Mouse (Mus musculus): Measurements from ENCODE around the gene Ubd. TPM values are rescaled to one million over a fixed set of nuclear protein-coding genes. Genes with fewer than 3 reads are reported as not detected.

Ubd gene
- 0.22 TPM in 1 of 2 replicates, not detected in the other for polyA plus RNA-seq (2014; fragmentation: Nextera tagmentation; extraction: Ambion mirVana)

DNA sequence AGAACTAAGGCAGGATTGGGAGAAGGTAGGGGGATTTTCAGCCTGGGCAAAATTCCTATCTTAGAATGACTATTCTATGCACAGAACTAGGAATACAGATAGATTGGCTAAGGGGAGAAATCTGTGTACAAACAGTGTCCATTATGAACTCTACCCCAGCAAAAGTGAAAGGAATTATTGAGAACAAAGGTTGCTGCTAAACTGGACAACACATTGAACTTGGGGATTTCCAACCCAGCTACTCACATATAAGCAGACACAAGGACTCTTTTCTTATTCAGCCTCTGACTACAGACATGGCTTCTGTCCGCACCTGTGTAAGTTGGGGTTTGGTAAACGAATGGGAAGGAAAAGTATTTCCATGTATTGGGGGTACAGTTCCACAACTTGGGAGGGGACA is at the start of gene Ubd:
TSS of gene Ubd (plus strand) at position 237 of the 400 bp plus-strand sequence.
- no peak within 1 kb of the TSS for H3K27ac ChIP-seq (replicated peaks; ENCODE audit: low read depth, low read length)
- no peak within 1 kb of the TSS for H3K4me3 ChIP-seq (ENCODE audit: low read depth, low read length)
- WGBS: 86% methylated on average over 2 of the region's 2 CpGs
- no peak for DNase-seq (ENCODE audit: low spot score)
- no peaks in the 10 kb centered on the region for H3K36me3 ChIP-seq (ENCODE audit: control insufficient read depth, insufficient read depth, low read length)
- H3K27me3 ChIP-seq (replicated peaks; ENCODE audit: control insufficient read depth, insufficient read depth, low read length): peaks cover 30% of the 10 kb centered on the region
- ATAC-seq (ENCODE audit: low read depth): no peak
- no peaks in the 10 kb centered on the region for H3K9me3 ChIP-seq (ENCODE audit: control insufficient read depth, low read length)
- no peak within 1 kb of the TSS for H3K9ac ChIP-seq (ENCODE audit: low read depth, low read length)
- no peaks in the 10 kb centered on the region for H3K4me1 ChIP-seq (ENCODE audit: control insufficient read depth, insufficient read depth, low read length)
- no peak within 1 kb of the TSS for H3K4me2 ChIP-seq (ENCODE audit: low read depth, low read length)

DNA sequence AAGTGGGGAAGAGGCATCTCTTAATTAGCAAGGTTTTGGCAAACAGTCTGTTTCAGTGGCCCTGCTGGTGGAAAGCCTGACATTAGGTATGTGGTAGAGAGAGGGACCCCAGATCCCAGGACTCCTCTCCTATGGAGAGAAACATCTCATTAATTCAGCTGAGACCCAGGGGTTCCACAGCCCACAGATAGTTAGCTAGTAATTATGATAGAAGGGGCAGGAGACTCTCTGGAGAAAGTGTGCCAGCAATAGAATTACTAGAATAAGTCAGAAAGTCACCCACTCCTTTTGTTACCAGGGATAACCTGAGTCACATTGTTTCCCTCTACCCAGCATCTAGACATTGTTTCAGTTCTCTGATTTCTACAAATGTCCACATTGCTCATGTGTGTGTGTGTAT is 32.3 kb upstream of the Ubd start, which contains the start of gene Olfr93:
TSS of gene Olfr93 (minus strand) at position 101 of the 400 bp plus-strand sequence.
- no peak for ATAC-seq (ENCODE audit: low read depth)
- no peak within 1 kb of the TSS for H3K4me2 ChIP-seq (ENCODE audit: low read depth, low read length)
- H3K27me3 ChIP-seq (replicated peaks; ENCODE audit: control insufficient read depth, insufficient read depth, low read length): no peaks in the 10 kb centered on the region
- no peak for DNase-seq (ENCODE audit: low spot score)
- H3K27ac ChIP-seq (replicated peaks; ENCODE audit: low read depth, low read length): no peak within 1 kb of the TSS
- no peaks in the 10 kb centered on the region for H3K9me3 ChIP-seq (ENCODE audit: control insufficient read depth, low read length)
- H3K4me3 ChIP-seq (ENCODE audit: low read depth, low read length): no peak within 1 kb of the TSS
- no peak within 1 kb of the TSS for H3K9ac ChIP-seq (ENCODE audit: low read depth, low read length)
- H3K36me3 ChIP-seq (ENCODE audit: control insufficient read depth, insufficient read depth, low read length): no peaks in the 10 kb centered on the region
- H3K4me1 ChIP-seq (ENCODE audit: control insufficient read depth, insufficient read depth, low read length): no peaks in the 10 kb centered on the region

DNA sequence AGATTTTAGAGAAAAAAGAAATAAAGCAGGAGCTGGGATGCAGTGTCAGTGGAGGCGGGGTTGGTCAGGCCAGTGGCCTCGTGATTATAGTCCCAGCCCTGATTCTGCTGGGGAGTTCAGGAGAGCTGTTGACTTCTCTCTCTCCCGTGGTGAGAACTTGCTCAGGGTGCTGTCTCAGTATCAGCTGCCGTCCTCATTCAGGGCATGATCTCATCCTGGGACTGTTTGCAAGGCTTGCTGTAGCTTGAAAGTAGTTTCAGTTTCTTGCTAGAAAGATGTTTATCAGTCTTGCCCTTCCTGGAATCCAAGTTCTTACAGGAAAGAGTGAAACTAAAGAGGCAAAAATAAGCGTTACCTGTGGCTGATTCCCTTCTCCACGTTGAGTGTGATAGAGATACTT is 8.2 kb upstream of the Ubd start:
- WGBS: 45% methylated on average over 6 of the region's 6 CpGs

DNA sequence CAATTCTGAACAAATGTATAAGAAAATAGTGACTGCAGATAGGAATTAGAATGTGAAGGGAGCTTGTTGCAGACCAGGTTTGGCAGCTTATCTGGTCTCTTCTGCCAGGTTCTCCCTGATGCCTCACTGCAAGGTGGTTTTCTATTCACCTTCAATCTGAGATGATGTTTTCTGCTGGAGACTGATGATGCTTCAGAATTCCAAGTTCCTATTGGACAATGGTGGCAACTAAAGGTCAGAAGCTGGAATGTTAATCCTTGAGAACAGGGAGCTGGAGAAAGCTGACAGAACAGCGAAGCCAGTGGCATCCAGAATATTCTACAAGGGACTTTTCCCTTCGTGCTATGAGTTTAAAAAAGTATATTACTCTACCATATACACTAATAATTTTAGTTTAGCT is 3.0 kb upstream of the Ubd start:
- 34% methylated on average over 2 of the region's 2 CpGs for WGBS
- no peak overlapping the region for H3K4me2 ChIP-seq (ENCODE audit: low read depth, low read length)
- DNase-seq (ENCODE audit: low spot score) (peak; percentile 4), ATAC-seq (ENCODE audit: low read depth) (no peak)
- H3K27me3 ChIP-seq (replicated peaks; ENCODE audit: control insufficient read depth, insufficient read depth, low read length): peaks cover 6% of the 10 kb centered on the region
- H3K27ac ChIP-seq (replicated peaks; ENCODE audit: low read depth, low read length): no peak overlapping the region
- H3K4me3 ChIP-seq (ENCODE audit: low read depth, low read length): no peak overlapping the region
- H3K4me1 ChIP-seq (ENCODE audit: control insufficient read depth, insufficient read depth, low read length): no peaks in the 10 kb centered on the region
- H3K36me3 ChIP-seq (ENCODE audit: control insufficient read depth, insufficient read depth, low read length): no peaks in the 10 kb centered on the region
- no peak overlapping the region for H3K9ac ChIP-seq (ENCODE audit: low read depth, low read length)
- H3K9me3 ChIP-seq (ENCODE audit: control insufficient read depth, low read length): no peaks in the 10 kb centered on the region

More for the DNA sequence above, 8.2 kb upstream of the Ubd start:
- DNase-seq (ENCODE audit: low spot score) (no peak), ATAC-seq (ENCODE audit: low read depth) (no peak)
- H3K27me3 ChIP-seq (replicated peaks; ENCODE audit: control insufficient read depth, insufficient read depth, low read length): no peaks in the 10 kb centered on the region
- H3K27ac ChIP-seq (replicated peaks; ENCODE audit: low read depth, low read length): no peak overlapping the region
- no peak overlapping the region for H3K4me2 ChIP-seq (ENCODE audit: low read depth, low read length)
- H3K4me3 ChIP-seq (ENCODE audit: low read depth, low read length): no peak overlapping the region
- no peaks in the 10 kb centered on the region for H3K9me3 ChIP-seq (ENCODE audit: control insufficient read depth, low read length)
- H3K36me3 ChIP-seq (ENCODE audit: control insufficient read depth, insufficient read depth, low read length): no peaks in the 10 kb centered on the region
- no peak overlapping the region for H3K9ac ChIP-seq (ENCODE audit: low read depth, low read length)
- no peaks in the 10 kb centered on the region for H3K4me1 ChIP-seq (ENCODE audit: control insufficient read depth, insufficient read depth, low read length)

DNA sequence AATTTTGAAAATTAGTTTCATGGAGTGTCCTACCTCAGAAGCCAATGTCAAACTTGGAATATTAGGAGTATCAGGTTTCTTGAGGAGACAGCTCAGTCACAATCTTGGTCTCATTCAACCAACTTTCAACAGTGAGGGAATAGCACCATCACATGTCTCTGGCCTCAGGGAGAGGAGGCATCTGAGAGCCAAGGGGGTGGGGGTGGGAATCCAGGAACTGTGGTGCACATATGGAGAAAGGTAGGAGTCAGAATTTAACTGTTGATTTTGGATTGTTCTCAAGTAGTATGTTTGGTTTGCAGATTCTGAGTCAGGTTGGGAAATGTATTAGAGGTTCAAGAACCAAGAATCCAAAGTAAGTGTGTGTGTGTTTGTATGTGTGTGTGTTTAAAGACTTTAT is 660 bp upstream of the Ubd start:
- Histone ChIP-seq H3K9me3 (ENCODE audit: control insufficient read depth, low read length) (no peaks in the 10 kb centered on the region), H3K27me3 (replicated peaks; ENCODE audit: control insufficient read depth, insufficient read depth, low read length) (peaks cover 29% of the 10 kb centered on the region), H3K4me1 (ENCODE audit: control insufficient read depth, insufficient read depth, low read length) (no peaks in the 10 kb centered on the region), H3K36me3 (ENCODE audit: control insufficient read depth, insufficient read depth, low read length) (no peaks in the 10 kb centered on the region), H3K4me2 (ENCODE audit: low read depth, low read length) (no peak overlapping the region), H3K27ac (replicated peaks; ENCODE audit: low read depth, low read length) (no peak overlapping the region), H3K4me3 (ENCODE audit: low read depth, low read length) (no peak overlapping the region), H3K9ac (ENCODE audit: low read depth, low read length) (no peak overlapping the region)
- ATAC-seq (ENCODE audit: low read depth): no peak
- DNase-seq (ENCODE audit: low spot score): no peak

DNA sequence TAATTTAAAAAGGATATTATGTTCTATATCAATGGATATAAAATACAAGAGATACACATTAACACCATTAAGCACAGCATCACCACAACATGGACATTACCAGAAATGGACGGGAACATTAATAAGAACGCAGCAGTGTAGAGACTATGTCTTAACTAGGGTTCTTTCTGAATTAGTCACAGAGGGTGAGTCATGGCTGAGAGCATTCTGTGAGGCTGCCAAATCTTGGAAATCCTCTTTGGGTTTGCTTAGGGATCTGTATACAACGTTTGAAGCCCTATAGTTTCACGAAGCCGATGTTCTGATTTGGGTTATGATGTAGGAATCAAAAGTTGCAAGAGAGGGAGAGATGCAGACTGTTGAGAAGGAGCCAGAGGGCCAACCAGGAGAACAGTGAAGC is 1.1 kb downstream of the Ubd start:
- Histone ChIP-seq H3K27ac (replicated peaks; ENCODE audit: low read depth, low read length) (no peak overlapping the region), H3K36me3 (ENCODE audit: control insufficient read depth, insufficient read depth, low read length) (no peaks in the 10 kb centered on the region), H3K9me3 (ENCODE audit: control insufficient read depth, low read length) (no peaks in the 10 kb centered on the region), H3K4me1 (ENCODE audit: control insufficient read depth, insufficient read depth, low read length) (no peaks in the 10 kb centered on the region), H3K9ac (ENCODE audit: low read depth, low read length) (no peak overlapping the region), H3K4me2 (ENCODE audit: low read depth, low read length) (no peak overlapping the region), H3K4me3 (ENCODE audit: low read depth, low read length) (no peak overlapping the region), H3K27me3 (replicated peaks; ENCODE audit: control insufficient read depth, insufficient read depth, low read length) (peaks cover 30% of the 10 kb centered on the region)
- ATAC-seq (ENCODE audit: low read depth): no peak
- WGBS: 83% methylated on average over 5 of the region's 5 CpGs
- DNase-seq (ENCODE audit: low spot score): no peak

DNA sequence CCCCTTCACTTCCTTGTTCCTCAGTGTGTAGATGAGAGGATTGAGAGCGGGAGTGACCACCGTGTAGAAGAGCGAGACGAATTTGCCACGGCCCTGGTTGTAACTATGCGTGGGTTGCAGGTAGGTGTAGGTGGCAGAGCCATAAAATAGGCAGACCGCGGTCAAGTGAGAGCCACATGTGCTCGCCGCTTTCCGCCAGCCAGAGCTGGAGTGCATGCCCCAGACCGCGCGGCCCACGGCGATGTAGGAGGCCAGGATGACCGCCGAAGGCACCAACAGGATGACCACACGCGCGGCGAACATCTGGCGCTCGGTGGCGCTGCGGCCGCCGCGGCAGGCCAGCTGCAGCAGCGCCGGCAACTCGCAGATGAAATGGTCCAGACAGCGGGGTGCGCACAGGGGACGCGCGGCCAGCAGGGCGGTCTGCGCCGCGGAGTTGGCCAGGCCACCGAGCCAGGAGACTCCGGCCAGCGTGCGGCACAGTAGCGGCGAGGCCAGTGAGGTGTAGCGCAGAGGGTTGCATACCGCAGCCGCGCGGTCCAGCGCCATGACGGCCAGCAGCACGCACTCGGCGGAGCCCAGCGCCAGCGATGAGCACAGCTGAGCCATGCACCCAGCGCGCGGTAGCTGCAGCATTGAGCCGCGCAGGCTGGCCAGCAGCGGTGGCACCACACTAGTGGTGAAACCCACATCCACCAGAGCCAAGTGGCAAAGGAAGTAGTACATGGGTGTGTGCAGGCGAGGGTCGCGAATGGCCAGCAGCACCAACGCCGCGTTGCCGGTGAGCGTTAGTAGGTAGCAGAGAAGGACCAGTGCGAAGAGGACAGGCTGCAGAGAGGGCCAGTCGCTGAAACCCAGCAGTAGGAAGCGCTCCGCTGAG is 3.4 kb downstream of the Ubd start:
- Histone ChIP-seq H3K27ac (replicated peaks; ENCODE audit: low read depth, low read length) (no peak overlapping the region), H3K4me2 (ENCODE audit: low read depth, low read length) (peak overlapping the region; percentile 93), H3K27me3 (replicated peaks; ENCODE audit: control insufficient read depth, insufficient read depth, low read length) (peaks cover 30% of the 10 kb centered on the region), H3K9ac (ENCODE audit: low read depth, low read length) (peak overlapping the region; percentile 42), H3K9me3 (ENCODE audit: control insufficient read depth, low read length) (no peaks in the 10 kb centered on the region), H3K4me3 (ENCODE audit: low read depth, low read length) (peak overlapping the region; percentile 54), H3K4me1 (ENCODE audit: control insufficient read depth, insufficient read depth, low read length) (no peaks in the 10 kb centered on the region), H3K36me3 (ENCODE audit: control insufficient read depth, insufficient read depth, low read length) (no peaks in the 10 kb centered on the region)
- peak; percentile 80 for ATAC-seq (ENCODE audit: low read depth)
- peak; percentile 12 for DNase-seq (ENCODE audit: low spot score)
- 2% methylated on average over 49 of the region's 77 CpGs for WGBS

DNA sequence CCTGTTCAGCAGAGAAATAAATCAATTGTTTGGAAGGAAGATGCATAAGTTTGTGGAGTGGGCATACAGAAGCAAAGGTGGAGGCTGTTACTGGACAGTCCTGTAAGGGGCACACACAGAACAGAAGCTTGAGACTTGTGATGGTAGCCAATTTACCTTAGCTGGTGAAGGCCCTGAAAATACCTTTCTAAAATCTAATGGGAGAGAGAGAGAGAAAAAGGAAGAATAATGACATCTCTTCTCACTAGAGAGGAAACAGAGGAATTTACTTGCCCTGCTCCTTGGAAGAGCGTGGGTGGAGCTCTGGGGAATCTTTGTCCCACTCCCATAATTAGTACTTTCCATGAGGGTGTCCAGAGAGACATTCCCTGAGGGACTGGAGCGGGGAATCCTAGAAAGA is 7.2 kb downstream of the Ubd start, which contains the start of gene Olfr94:
TSS of gene Olfr94 (minus strand) at position 101 of the 400 bp plus-strand sequence.
- no peak within 1 kb of the TSS for H3K4me3 ChIP-seq (ENCODE audit: low read depth, low read length)
- DNase-seq (ENCODE audit: low spot score) (no peak), ATAC-seq (ENCODE audit: low read depth) (no peak)
- no peak within 1 kb of the TSS for H3K9ac ChIP-seq (ENCODE audit: low read depth, low read length)
- no peaks in the 10 kb centered on the region for H3K4me1 ChIP-seq (ENCODE audit: control insufficient read depth, insufficient read depth, low read length)
- no peaks in the 10 kb centered on the region for H3K9me3 ChIP-seq (ENCODE audit: control insufficient read depth, low read length)
- H3K36me3 ChIP-seq (ENCODE audit: control insufficient read depth, insufficient read depth, low read length): no peaks in the 10 kb centered on the region
- H3K27ac ChIP-seq (replicated peaks; ENCODE audit: low read depth, low read length): no peak within 1 kb of the TSS
- H3K4me2 ChIP-seq (ENCODE audit: low read depth, low read length): no peak within 1 kb of the TSS
- peaks cover 23% of the 10 kb centered on the region for H3K27me3 ChIP-seq (replicated peaks; ENCODE audit: control insufficient read depth, insufficient read depth, low read length)
- WGBS: 58% methylated on average over 2 of the region's 2 CpGs
